Mouse (Mus musculus): Measurements from ENCODE around the gene Wsb2. TPM values are rescaled to one million over a fixed set of nuclear protein-coding genes. Genes with fewer than 3 reads are reported as not detected.
A peak's percentile ranks its signal among the peaks of the same experiment; 100 is the strongest.

Gene Wsb2
- 76.7 and 84.5 TPM in 2 replicates for total RNA-seq (2012; rRNA removed)

DNA sequence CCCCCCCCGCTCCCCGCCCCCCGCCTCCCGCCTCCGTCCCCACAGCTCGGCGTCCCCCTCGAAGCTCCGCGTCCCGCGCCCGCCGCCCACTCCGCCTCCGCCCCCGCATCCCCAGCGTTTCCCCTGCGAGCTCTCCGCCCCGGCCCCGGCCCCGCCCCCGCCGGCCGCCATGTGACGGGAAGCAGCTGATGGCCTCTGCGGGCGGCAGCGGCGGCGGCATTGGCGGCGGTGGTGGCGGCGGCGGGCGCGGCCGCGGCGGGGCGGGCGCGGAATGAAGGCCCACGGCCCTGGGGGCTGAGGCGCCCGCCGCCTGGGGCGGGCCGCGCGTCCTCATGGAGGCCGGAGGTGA is at the start of gene Wsb2:
Gene Wsb2, plus strand, starts transcription at position 176 of the 349 bp plus-strand sequence.
- Histone ChIP-seq H3K36me3 (ENCODE audit: control insufficient read depth, insufficient read depth, low read length, poor library complexity, severe bottlenecking) (peaks cover 6% of the 10 kb centered on the region; the same call in 1 of the 2 replicates), H3K4me1 (ENCODE audit: control insufficient read depth in 2 of 2, insufficient read depth in 2 of 2, low read length in 2 of 2, poor library complexity in 1 of 2) (peaks cover 22 to 28% of the 10 kb centered on the region in 2 experiments), H3K9ac (ENCODE audit: insufficient read depth, low read depth, low read length, poor library complexity, severe bottlenecking) (peak within 1 kb of the TSS; percentile 76), H3K27ac (ENCODE audit: insufficient read depth, low read depth, low read length, poor library complexity, severe bottlenecking) (peak within 1 kb of the TSS; percentile 97), H3K9me3 (ENCODE audit: control insufficient read depth, insufficient read depth, low read depth, low read length) (no peaks in the 10 kb centered on the region), H3K4me3 (ENCODE audit: insufficient read depth in 1 of 2, low read depth in 1 of 2, low read length in 2 of 2, poor library complexity in 1 of 2, severe bottlenecking in 1 of 2) (peak within 1 kb of the TSS; percentile 71 to 80)
- in situ Hi-C loops (cut with MboI; ENCODE audit: low sequenced_read_pairs in 2 of 2, unreplicated experiment in 2 of 2), result no loop called here
- TF ChIP-seq CHD2 (IDR thresholded peaks at IDR 0.05; ENCODE audit: low read depth, low read length) (no peak), MAFK (IDR thresholded peaks at IDR 0.05; ENCODE audit: insufficient read depth, low read depth, low read length) (no peak), ZNF384 (IDR thresholded peaks at IDR 0.05; ENCODE audit: low read depth, low read length) (no peak), HCFC1 (IDR thresholded peaks at IDR 0.05; ENCODE audit: borderline replicate concordance, insufficient read depth, low read length) (no peak), ZC3H11A (IDR thresholded peaks at IDR 0.05; ENCODE audit: borderline replicate concordance, low read depth, low read length) (no peak)
- no peak for DNase-seq (ENCODE audit: low read depth, low spot score)

DNA sequence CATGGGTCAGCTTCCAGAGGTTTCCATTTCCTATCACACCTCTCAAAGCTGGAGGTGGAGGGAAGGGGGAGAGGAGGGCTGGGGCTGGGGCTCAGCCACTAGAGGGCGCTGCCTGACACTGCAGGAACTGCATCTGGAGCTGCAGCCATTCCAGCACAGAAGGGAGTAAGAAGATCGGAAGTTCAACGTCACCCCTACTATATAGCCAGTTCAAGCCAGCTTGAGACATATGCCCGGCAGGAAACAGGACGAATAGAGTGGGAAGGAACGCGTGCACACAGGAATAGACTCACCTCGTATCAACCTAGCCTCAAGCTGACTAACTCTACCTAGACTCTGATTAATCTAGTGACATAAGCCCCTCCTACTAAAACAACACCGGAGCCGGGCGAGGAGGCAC is 49.4 kb upstream of the Wsb2 start:
- in situ Hi-C loops (cut with MboI; ENCODE audit: low sequenced_read_pairs in 2 of 2, unreplicated experiment in 2 of 2), result no loop called here
- no peak overlapping the region for H3K27ac ChIP-seq (ENCODE audit: insufficient read depth, low read depth, low read length, poor library complexity, severe bottlenecking)
- H3K4me3 ChIP-seq (ENCODE audit: insufficient read depth in 1 of 2, low read depth in 1 of 2, low read length in 2 of 2, poor library complexity in 1 of 2, severe bottlenecking in 1 of 2), result peak overlapping the region in 1 of 2 experiments; percentile 29; a peak in 1 of 4 replicates
- TF ChIP-seq ZNF384 (IDR thresholded peaks at IDR 0.05; ENCODE audit: low read depth, low read length) (no peak), MAFK (IDR thresholded peaks at IDR 0.05; ENCODE audit: insufficient read depth, low read depth, low read length) (no peak), HCFC1 (IDR thresholded peaks at IDR 0.05; ENCODE audit: borderline replicate concordance, insufficient read depth, low read length) (no peak), CHD2 (IDR thresholded peaks at IDR 0.05; ENCODE audit: low read depth, low read length) (no peak), ZC3H11A (IDR thresholded peaks at IDR 0.05; ENCODE audit: borderline replicate concordance, low read depth, low read length) (no peak)
- peak; percentile 81 for DNase-seq (ENCODE audit: low read depth, low spot score)
- H3K36me3 ChIP-seq (ENCODE audit: control insufficient read depth, insufficient read depth, low read length, poor library complexity, severe bottlenecking), result no peaks in the 10 kb centered on the region
- H3K9me3 ChIP-seq (ENCODE audit: control insufficient read depth, insufficient read depth, low read depth, low read length), result no peaks in the 10 kb centered on the region
- peaks cover 4 to 8% of the 10 kb centered on the region in 2 experiments for H3K4me1 ChIP-seq (ENCODE audit: control insufficient read depth in 2 of 2, insufficient read depth in 2 of 2, low read length in 2 of 2, poor library complexity in 1 of 2)
- H3K9ac ChIP-seq (ENCODE audit: insufficient read depth, low read depth, low read length, poor library complexity, severe bottlenecking), result no peak overlapping the region; the same call in 1 of the 2 replicates

DNA sequence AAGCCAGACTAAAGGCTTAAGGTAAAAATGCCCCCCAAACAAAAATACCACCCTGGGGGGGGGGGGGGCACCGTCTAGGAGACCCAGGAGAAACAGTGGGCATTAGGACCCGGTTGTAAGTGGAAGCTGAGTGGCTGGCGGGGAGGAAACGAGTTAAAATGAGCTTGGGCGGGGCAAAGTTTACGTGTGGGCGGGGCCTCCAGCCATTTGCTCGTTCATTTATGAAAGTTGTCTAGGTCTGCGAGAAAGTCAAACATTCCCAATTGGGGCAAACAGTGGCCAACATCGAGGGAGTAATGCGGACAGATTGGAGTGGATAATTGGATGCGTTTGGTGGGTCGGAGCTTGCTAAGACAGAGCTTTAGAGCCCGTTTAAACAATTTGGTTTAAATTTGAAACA is 43.7 kb upstream of the Wsb2 start:
- Histone ChIP-seq H3K4me3 (ENCODE audit: insufficient read depth in 1 of 2, low read depth in 1 of 2, low read length in 2 of 2, poor library complexity in 1 of 2, severe bottlenecking in 1 of 2) (peak overlapping the region; percentile 51 to 59), H3K9me3 (ENCODE audit: control insufficient read depth, insufficient read depth, low read depth, low read length) (no peaks in the 10 kb centered on the region), H3K36me3 (ENCODE audit: control insufficient read depth, insufficient read depth, low read length, poor library complexity, severe bottlenecking) (no peaks in the 10 kb centered on the region), H3K4me1 (ENCODE audit: control insufficient read depth in 2 of 2, insufficient read depth in 2 of 2, low read length in 2 of 2, poor library complexity in 1 of 2) (peaks cover 0 to 14% of the 10 kb centered on the region in 2 experiments; a peak in 2 of 4 replicates), H3K27ac (ENCODE audit: insufficient read depth, low read depth, low read length, poor library complexity, severe bottlenecking) (no peak overlapping the region), H3K9ac (ENCODE audit: insufficient read depth, low read depth, low read length, poor library complexity, severe bottlenecking) (no peak overlapping the region; the same call in 1 of the 2 replicates)
- in situ Hi-C loops (cut with MboI; ENCODE audit: low sequenced_read_pairs in 2 of 2, unreplicated experiment in 2 of 2), result no loop called here
- TF ChIP-seq HCFC1 (IDR thresholded peaks at IDR 0.05; ENCODE audit: borderline replicate concordance, insufficient read depth, low read length) (no peak), ZNF384 (IDR thresholded peaks at IDR 0.05; ENCODE audit: low read depth, low read length) (no peak), MAFK (IDR thresholded peaks at IDR 0.05; ENCODE audit: insufficient read depth, low read depth, low read length) (no peak), CHD2 (IDR thresholded peaks at IDR 0.05; ENCODE audit: low read depth, low read length) (no peak), ZC3H11A (IDR thresholded peaks at IDR 0.05; ENCODE audit: borderline replicate concordance, low read depth, low read length) (no peak)
- no peak for DNase-seq (ENCODE audit: low read depth, low spot score)

DNA sequence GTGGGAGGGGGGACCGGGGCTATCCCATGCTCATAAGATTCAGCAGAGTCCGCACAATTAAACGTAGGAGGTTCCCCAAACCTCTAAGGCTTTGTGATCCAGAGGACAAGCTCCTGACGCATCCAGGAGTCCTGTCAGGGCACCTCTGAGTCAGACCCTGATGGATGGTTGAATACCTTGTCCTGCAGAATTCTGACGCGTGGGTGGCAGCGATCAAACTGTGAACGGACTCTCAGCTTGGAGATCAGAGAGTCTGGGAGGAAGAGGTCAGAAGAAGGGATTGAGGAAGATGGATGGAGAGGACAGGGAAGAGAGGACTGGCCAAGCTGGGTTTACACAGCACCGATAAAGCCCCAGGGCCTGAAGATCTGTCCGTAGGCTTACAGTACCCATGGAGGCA is 43.2 kb upstream of the Wsb2 start:
- in situ Hi-C loops (cut with MboI; ENCODE audit: low sequenced_read_pairs in 2 of 2, unreplicated experiment in 2 of 2), result no loop called here
- Histone ChIP-seq H3K27ac (ENCODE audit: insufficient read depth, low read depth, low read length, poor library complexity, severe bottlenecking) (peak overlapping the region; percentile 83), H3K9ac (ENCODE audit: insufficient read depth, low read depth, low read length, poor library complexity, severe bottlenecking) (peak overlapping the region; percentile 64; the same call in 1 of the 2 replicates), H3K4me1 (ENCODE audit: control insufficient read depth in 2 of 2, insufficient read depth in 2 of 2, low read length in 2 of 2, poor library complexity in 1 of 2) (peaks cover 0 to 15% of the 10 kb centered on the region in 2 experiments; a peak in 2 of 4 replicates), H3K9me3 (ENCODE audit: control insufficient read depth, insufficient read depth, low read depth, low read length) (no peaks in the 10 kb centered on the region), H3K36me3 (ENCODE audit: control insufficient read depth, insufficient read depth, low read length, poor library complexity, severe bottlenecking) (no peaks in the 10 kb centered on the region), H3K4me3 (ENCODE audit: insufficient read depth in 1 of 2, low read depth in 1 of 2, low read length in 2 of 2, poor library complexity in 1 of 2, severe bottlenecking in 1 of 2) (peak overlapping the region; percentile 51 to 59)
- no peak for DNase-seq (ENCODE audit: low read depth, low spot score)
- TF ChIP-seq MAFK (IDR thresholded peaks at IDR 0.05; ENCODE audit: insufficient read depth, low read depth, low read length) (no peak), CHD2 (IDR thresholded peaks at IDR 0.05; ENCODE audit: low read depth, low read length) (no peak), ZC3H11A (IDR thresholded peaks at IDR 0.05; ENCODE audit: borderline replicate concordance, low read depth, low read length) (no peak), HCFC1 (IDR thresholded peaks at IDR 0.05; ENCODE audit: borderline replicate concordance, insufficient read depth, low read length) (no peak), ZNF384 (IDR thresholded peaks at IDR 0.05; ENCODE audit: low read depth, low read length) (no peak)

Data from ES-E14 (cell line).